25 mouse cellular contexts compared by ENCODE assay signal in genomic region chr15:79708229-79708822, GRCm38 (mm10). TPM values are rescaled to one million over a fixed set of nuclear protein-coding genes. Genes with fewer than 3 reads are reported as not detected.
DNase-seq lines count a peak whose midpoint lies in the region; ATAC-seq and TF ChIP-seq lines count a peak whose summit lies in the region.
"Had no signal": no experiment of that assay in that cellular context is flagged by ENCODE, and none has a peak within 500 bp of the region (broad histone marks: within the 10 kb centered on the region; RNA-seq: fewer than 3 reads in every experiment).

No protein-coding gene starts in this region.

- TF ChIP-seq CTCF in gastrocnemius, adult 2 months (IDR thresholded peaks at IDR 0.05), result peak; percentile 35

- H3K4me1 ChIP-seq in ES-E14 (ENCODE audit: control insufficient read depth in 2 of 2, insufficient read depth in 2 of 2, low read length in 2 of 2, poor library complexity in 1 of 2), result no peaks in the 10 kb centered on the region
- no peaks in the 10 kb centered on the region for H3K4me1 ChIP-seq in heart, embryonic 11.5 days (ENCODE audit: control insufficient read depth, insufficient read depth, low read length)
- H3K4me1 ChIP-seq: embryonic facial prominence, embryonic 15.5 days; hindbrain, embryonic 15.5 days; midbrain, embryonic 13.5 days; stomach, embryonic 15.5 days had no signal

- DNase-seq in gastrocnemius, adult 2 months, result no peak
- no peak for DNase-seq in gastrocnemius, postnatal 10 days
- DNase-seq in A20 (ENCODE audit: low read depth, low spot score) (peak; percentile 18), ES-E14 (ENCODE audit: low read depth, low spot score) (peak; percentile 19)
- no peak for DNase-seq in left cerebral cortex, postnatal 25 days (ENCODE audit: low spot score in 2 of 2)
- no peak for DNase-seq in spleen, adult 12 weeks (ENCODE audit: low spot score)
- DNase-seq: adrenal gland, postnatal 25 days; B cell, adult 2 months; cerebellum, postnatal 10 days; embryo, embryonic 11 days; heart, postnatal 14 days; kidney, postnatal 10 days; layer of hippocampus, adult 9-11 months; lung, adult 2 months; lung, postnatal 36 days had no signal

- H3K4me3 ChIP-seq in gastrocnemius, adult 2 months, result no peak overlapping the region
- H3K4me3 ChIP-seq in ES-E14 (ENCODE audit: insufficient read depth in 1 of 2, low read depth in 1 of 2, low read length in 2 of 2, poor library complexity in 1 of 2, severe bottlenecking in 1 of 2), result no peak overlapping the region
- no peak overlapping the region for H3K4me3 ChIP-seq in heart, embryonic 11.5 days (ENCODE audit: low read depth, low read length)
- H3K4me3 ChIP-seq: embryonic facial prominence, embryonic 15.5 days; hindbrain, embryonic 15.5 days; midbrain, embryonic 13.5 days; myocyte; stomach, embryonic 15.5 days had no signal

- peaks cover 48% of the 10 kb centered on the region for H3K36me3 ChIP-seq in ES-E14 (ENCODE audit: control insufficient read depth, insufficient read depth, low read length, poor library complexity, severe bottlenecking)
- peaks cover 22% of the 10 kb centered on the region for H3K36me3 ChIP-seq in heart, embryonic 11.5 days (ENCODE audit: control insufficient read depth, insufficient read depth, low read length)

- peak; percentile 27; the same call in 1 of the 2 replicates for ATAC-seq in granulocyte monocyte progenitor cell, adult 5-6 weeks (replicated peaks; ENCODE audit: poor library complexity, severe bottlenecking)
- ATAC-seq in heart, embryonic 11.5 days (replicated peaks; ENCODE audit: insufficient number of reproducible peaks, low FRiP score, low TSS enrichment), result no peak
- ATAC-seq: activated CD4-positive, CD25-positive, alpha-beta regulatory T cell, adult 4 months; forebrain, embryonic 14.5 days; intestine, embryonic 16.5 days; midbrain, embryonic 13.5 days had no signal

- 87% methylated on average over 5 of the region's 5 CpGs for WGBS in heart, embryonic 11.5 days (ENCODE audit: insufficient replicate concordance)

- no peaks in the 10 kb centered on the region for H3K27me3 ChIP-seq in heart, embryonic 11.5 days (ENCODE audit: control insufficient read depth, insufficient read depth, low read length)
- H3K27me3 ChIP-seq: embryonic facial prominence, embryonic 15.5 days; hindbrain, embryonic 15.5 days; midbrain, embryonic 13.5 days; stomach, embryonic 15.5 days had no signal

- no peak overlapping the region for H3K9ac ChIP-seq in ES-E14 (ENCODE audit: insufficient read depth, low read depth, low read length, poor library complexity, severe bottlenecking)
- no peak overlapping the region for H3K9ac ChIP-seq in heart, embryonic 11.5 days (ENCODE audit: low read depth, low read length)
- H3K9ac ChIP-seq: embryonic facial prominence, embryonic 15.5 days; hindbrain, embryonic 15.5 days; midbrain, embryonic 13.5 days; stomach, embryonic 15.5 days had no signal

- no peaks in the 10 kb centered on the region for H3K9me3 ChIP-seq in ES-E14 (ENCODE audit: control insufficient read depth, insufficient read depth, low read depth, low read length)
- H3K9me3 ChIP-seq in heart, embryonic 11.5 days (replicated peaks; ENCODE audit: control insufficient read depth, low read length), result no peaks in the 10 kb centered on the region
- H3K9me3 ChIP-seq: embryonic facial prominence, embryonic 15.5 days; hindbrain, embryonic 15.5 days; midbrain, embryonic 13.5 days; stomach, embryonic 15.5 days had no signal

- in situ Hi-C loops in ES-E14 (cut with MboI; ENCODE audit: low sequenced_read_pairs in 2 of 2, unreplicated experiment in 2 of 2), result no loop called here

- no peak overlapping the region for H3K4me2 ChIP-seq in heart, embryonic 11.5 days
- H3K4me2 ChIP-seq: embryonic facial prominence, embryonic 15.5 days; hindbrain, embryonic 15.5 days; midbrain, embryonic 13.5 days; stomach, embryonic 15.5 days had no signal

- intact Hi-C loops in gastrocnemius, adult 2 months (cut with DNase I), result no loop called here
- intact Hi-C loops in left cerebral cortex, postnatal 25 days (cut with DNase I), result no loop called here

- no peak overlapping the region for H3K27ac ChIP-seq in gastrocnemius, adult 2 months
- H3K27ac ChIP-seq in ES-E14 (ENCODE audit: insufficient read depth, low read depth, low read length, poor library complexity, severe bottlenecking), result no peak overlapping the region; the same call in 1 of the 2 replicates
- no peak overlapping the region for H3K27ac ChIP-seq in heart, embryonic 11.5 days (ENCODE audit: low read depth, low read length)
- H3K27ac ChIP-seq: embryonic facial prominence, embryonic 15.5 days; hindbrain, embryonic 15.5 days; midbrain, embryonic 13.5 days; stomach, embryonic 15.5 days had no signal

TF ChIP-seq in ES-E14, 5 proteins besides CTCF, POLR2A, EP300 and RAD21:
- TF ChIP-seq ZNF384 (IDR thresholded peaks at IDR 0.05; ENCODE audit: low read depth, low read length), result no peak
- TF ChIP-seq MAFK (IDR thresholded peaks at IDR 0.05; ENCODE audit: insufficient read depth, low read depth, low read length), result no peak
- TF ChIP-seq ZC3H11A (IDR thresholded peaks at IDR 0.05; ENCODE audit: borderline replicate concordance, low read depth, low read length), result no peak
- TF ChIP-seq CHD2 (IDR thresholded peaks at IDR 0.05; ENCODE audit: low read depth, low read length), result no peak
- no peak for TF ChIP-seq HCFC1 (IDR thresholded peaks at IDR 0.05; ENCODE audit: borderline replicate concordance, insufficient read depth, low read length)

RNA-seq across cellular contexts. Expression of gene Gtpbp1, which starts 17.7 kb away (rescaled TPM):
- 10 to 100 TPM; 24.4 to 28.5 TPM for total RNA-seq in gastrocnemius, adult 2 months (2021)
- total RNA-seq in gastrocnemius, postnatal 10 days (2021), result 10 to 100 TPM; 14.3 to 16.8 TPM
- total RNA-seq in ES-E14 (2012; rRNA removed), result 45.3 and 48.1 TPM in 2 replicates
- 45.8 and 52.4 TPM in 2 replicates for total RNA-seq in granulocyte monocyte progenitor cell, adult 5-6 weeks (2014; fragmentation: Nextera tagmentation)
- total RNA-seq in granulocyte monocyte progenitor cell, adult 5-6 weeks (2017), result 47.0 and 59.9 TPM in 2 replicates
- total RNA-seq in left cerebral cortex, postnatal 25 days (2021), result 10 to 100 TPM; 42.5 to 47.7 TPM
- 22.7 and 26.3 TPM in 2 replicates for polyA plus RNA-seq in heart, embryonic 11.5 days (2014; fragmentation: Nextera tagmentation; extraction: Ambion mirVana)

RNA-seq across cellular contexts. Expression of gene Josd1, which starts 20.6 kb away (rescaled TPM):
- total RNA-seq in gastrocnemius, adult 2 months (2021), result 10 to 100 TPM; 12.3 to 18.7 TPM
- total RNA-seq in gastrocnemius, postnatal 10 days (2021), result 10 to 100 TPM; 11.8 to 13.1 TPM
- total RNA-seq in ES-E14 (2012; rRNA removed), result 19.3 and 25.3 TPM in 2 replicates
- 22.7 and 24.9 TPM in 2 replicates for total RNA-seq in granulocyte monocyte progenitor cell, adult 5-6 weeks (2014; fragmentation: Nextera tagmentation)
- total RNA-seq in granulocyte monocyte progenitor cell, adult 5-6 weeks (2017), result 19.2 and 23.6 TPM in 2 replicates
- 10 to 100 TPM; 71.7 to 71.8 TPM for total RNA-seq in left cerebral cortex, postnatal 25 days (2021)
- 10.9 and 15.3 TPM in 2 replicates for polyA plus RNA-seq in heart, embryonic 11.5 days (2014; fragmentation: Nextera tagmentation; extraction: Ambion mirVana)

RNA-seq across cellular contexts. Expression of gene Sun2, which starts 34.0 kb away (rescaled TPM):
- total RNA-seq in gastrocnemius, adult 2 months (2021), result 10 to 100 TPM; 88.4 to 92.5 TPM
- total RNA-seq in gastrocnemius, postnatal 10 days (2021), result 10 to 100 TPM; 61.3 to 65.9 TPM
- 29.8 and 35.7 TPM in 2 replicates for total RNA-seq in ES-E14 (2012; rRNA removed)
- 120 and 133 TPM in 2 replicates for total RNA-seq in granulocyte monocyte progenitor cell, adult 5-6 weeks (2014; fragmentation: Nextera tagmentation)
- total RNA-seq in granulocyte monocyte progenitor cell, adult 5-6 weeks (2017), result 227 and 268 TPM in 2 replicates
- 10 to 100 TPM; 26.3 to 43.4 TPM for total RNA-seq in left cerebral cortex, postnatal 25 days (2021)
- polyA plus RNA-seq in heart, embryonic 11.5 days (2014; fragmentation: Nextera tagmentation; extraction: Ambion mirVana), result 3.7 and 4.9 TPM in 2 replicates

RNA-seq across cellular contexts. Expression of gene Tomm22, which starts 37.7 kb away (rescaled TPM):
- total RNA-seq in gastrocnemius, adult 2 months (2021), result 10 to 100 TPM; 52.8 to 78.6 TPM
- 100 to 1,000 TPM in 1 of 2 experiments, 10 to 100 TPM in 1; 90.5 to 102 TPM for total RNA-seq in gastrocnemius, postnatal 10 days (2021)
- total RNA-seq in ES-E14 (2012; rRNA removed), result 103 and 182 TPM in 2 replicates
- total RNA-seq in granulocyte monocyte progenitor cell, adult 5-6 weeks (2014; fragmentation: Nextera tagmentation), result 146 and 147 TPM in 2 replicates
- 88.0 and 117 TPM in 2 replicates for total RNA-seq in granulocyte monocyte progenitor cell, adult 5-6 weeks (2017)
- 100 to 1,000 TPM in 1 of 2 experiments, 10 to 100 TPM in 1; 97.8 to 100 TPM for total RNA-seq in left cerebral cortex, postnatal 25 days (2021)
- polyA plus RNA-seq in heart, embryonic 11.5 days (2014; fragmentation: Nextera tagmentation; extraction: Ambion mirVana), result 260 and 273 TPM in 2 replicates

RNA-seq across cellular contexts. Expression of gene Cby1, which starts 49.3 kb away (rescaled TPM):
- 10 to 100 TPM; 11.8 to 15.6 TPM for total RNA-seq in gastrocnemius, adult 2 months (2021)
- total RNA-seq in gastrocnemius, postnatal 10 days (2021), result 10 to 100 TPM; 22.6 to 24.9 TPM
- total RNA-seq in ES-E14 (2012; rRNA removed), result 21.9 and 29.5 TPM in 2 replicates
- total RNA-seq in granulocyte monocyte progenitor cell, adult 5-6 weeks (2014; fragmentation: Nextera tagmentation), result 17.9 and 35.2 TPM in 2 replicates
- total RNA-seq in granulocyte monocyte progenitor cell, adult 5-6 weeks (2017), result 32.0 and 45.5 TPM in 2 replicates
- 10 to 100 TPM; 51.2 to 53.6 TPM for total RNA-seq in left cerebral cortex, postnatal 25 days (2021)
- polyA plus RNA-seq in heart, embryonic 11.5 days (2014; fragmentation: Nextera tagmentation; extraction: Ambion mirVana), result 38.2 and 45.4 TPM in 2 replicates

Comparison
In these comparisons a context has a peak if more than half of its experiments do, and no peak if none do; other contexts are left out.
1. DNase-seq: peak in A20 (single experiment) and ES-E14 (single experiment); none in gastrocnemius, adult 2 months (single experiment), gastrocnemius, postnatal 10 days (single experiment), left cerebral cortex, postnatal 25 days (0 of 2) and spleen, adult 12 weeks (single experiment).